Mouse (Mus musculus): ENCODE results near the gene Arhgap27. TPM values are rescaled to one million over a fixed set of nuclear protein-coding genes. Genes with fewer than 3 reads are reported as not detected.

Arhgap27 gene
- polyA plus RNA-seq, 1 experiment, result 2.0 TPM

DNA sequence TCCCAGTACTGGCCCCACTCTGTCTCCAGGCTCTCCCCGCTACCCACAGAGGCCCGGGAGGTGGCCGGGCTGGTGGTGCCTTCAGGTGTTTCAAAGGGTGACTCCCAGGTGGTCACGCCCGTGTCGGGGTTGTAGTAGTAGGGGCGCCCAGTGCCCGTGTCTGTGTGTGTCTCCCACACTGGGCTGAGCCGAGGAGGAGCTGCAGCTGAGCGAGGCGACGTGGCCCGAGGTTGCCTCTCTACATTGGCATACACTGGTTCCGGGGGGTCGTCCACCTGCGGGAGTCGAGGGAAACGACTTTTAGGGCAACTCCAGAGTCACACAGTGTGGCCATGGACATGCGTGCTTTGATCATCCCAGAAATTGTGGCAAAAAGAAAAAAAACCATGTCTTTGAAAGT lies 23.4 kb downstream of the Arhgap27 start:
- TF ChIP-seq POLR2A (IDR thresholded peaks at IDR 0.05; ENCODE audit: low read depth, low read length), result no peak
- no peak for TF ChIP-seq CTCF (IDR thresholded peaks at IDR 0.05; ENCODE audit: borderline replicate concordance, insufficient read depth, low read length)
- Histone ChIP-seq H3K4me1 (ENCODE audit: control insufficient read depth, insufficient read depth, low read length) (0 out of 2 replicates have a peak, but pooled peaks cover 3% of the 10 kb centered on the region), H3K27ac (ENCODE audit: insufficient read depth, low read length) (no peak overlapping the region), H3K4me3 (ENCODE audit: insufficient read depth, low read length) (no peak overlapping the region)

DNA sequence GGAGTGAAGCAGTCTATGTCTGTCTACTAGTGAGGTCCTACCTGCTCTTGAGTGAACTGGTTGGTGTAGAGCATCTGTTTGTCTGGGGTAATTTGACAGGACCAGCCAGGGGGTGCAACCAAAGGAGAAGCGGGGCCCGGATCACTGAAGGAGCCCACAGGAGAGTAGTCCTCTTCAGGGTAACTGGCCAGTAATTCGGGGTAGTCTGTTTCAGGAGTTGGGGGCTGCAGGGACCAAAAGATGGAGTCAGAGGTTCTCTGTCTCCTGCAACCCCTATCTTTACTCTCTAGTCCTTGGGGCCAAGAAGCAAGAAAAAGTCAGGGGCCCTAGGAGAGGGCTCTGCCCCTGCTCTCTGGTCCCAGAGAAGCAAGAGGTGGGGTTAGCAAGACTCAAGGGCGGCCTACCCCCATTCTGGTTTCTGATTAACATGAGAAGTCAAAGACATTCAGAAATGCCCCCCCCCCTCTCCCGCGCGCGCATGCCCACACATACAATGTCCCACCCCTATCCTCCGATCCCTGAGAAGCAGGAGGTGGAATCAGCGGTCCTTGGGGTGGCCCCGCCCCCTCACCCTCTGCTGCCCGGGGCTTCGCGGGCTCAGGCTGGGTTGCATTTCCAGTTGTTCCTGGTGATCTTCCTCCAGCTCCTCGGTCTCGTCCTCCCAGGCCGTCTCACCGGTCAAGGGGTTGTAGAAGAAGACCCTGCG lies 23.9 kb downstream of the Arhgap27 start:
- 0 out of 2 replicates have a peak, but pooled peaks cover 3% of the 10 kb centered on the region for H3K4me1 ChIP-seq (ENCODE audit: control insufficient read depth, insufficient read depth, low read length)
- no peak overlapping the region for H3K4me3 ChIP-seq (ENCODE audit: insufficient read depth, low read length)
- TF ChIP-seq CTCF (IDR thresholded peaks at IDR 0.05; ENCODE audit: borderline replicate concordance, insufficient read depth, low read length) (no peak), POLR2A (IDR thresholded peaks at IDR 0.05; ENCODE audit: low read depth, low read length) (no peak)
- H3K27ac ChIP-seq (ENCODE audit: insufficient read depth, low read length), result no peak overlapping the region

- H3K4me1 ChIP-seq (ENCODE audit: control insufficient read depth, insufficient read depth, low read length), result 0 out of 2 replicates have a peak, but pooled peaks cover 3% of the 10 kb centered on the region
- H3K4me3 ChIP-seq (ENCODE audit: insufficient read depth, low read length), result no peak overlapping the region
- TF ChIP-seq POLR2A (IDR thresholded peaks at IDR 0.05; ENCODE audit: low read depth, low read length), result no peak
- no peak for TF ChIP-seq CTCF (IDR thresholded peaks at IDR 0.05; ENCODE audit: borderline replicate concordance, insufficient read depth, low read length)
- no peak overlapping the region for H3K27ac ChIP-seq (ENCODE audit: insufficient read depth, low read length)
These were observed 24.8 kb downstream of the Arhgap27 start for GRCm38 (mm10) chr11:103338671-103339070.

GRCm38 (mm10) chr11:103338119-103338518 lies 25.4 kb downstream of the Arhgap27 start:
- no peak overlapping the region for H3K27ac ChIP-seq (ENCODE audit: insufficient read depth, low read length)
- TF ChIP-seq POLR2A (IDR thresholded peaks at IDR 0.05; ENCODE audit: low read depth, low read length) (no peak), CTCF (IDR thresholded peaks at IDR 0.05; ENCODE audit: borderline replicate concordance, insufficient read depth, low read length) (no peak)
- H3K4me3 ChIP-seq (ENCODE audit: insufficient read depth, low read length), result no peak overlapping the region
- 0 out of 2 replicates have a peak, but pooled peaks cover 3% of the 10 kb centered on the region for H3K4me1 ChIP-seq (ENCODE audit: control insufficient read depth, insufficient read depth, low read length)

GRCm38 (mm10) chr11:103337180-103337579 lies 26.3 kb downstream of the Arhgap27 start:
- 0 out of 2 replicates have a peak, but pooled peaks cover 3% of the 10 kb centered on the region for H3K4me1 ChIP-seq (ENCODE audit: control insufficient read depth, insufficient read depth, low read length)
- H3K4me3 ChIP-seq (ENCODE audit: insufficient read depth, low read length), result no peak overlapping the region
- TF ChIP-seq POLR2A (IDR thresholded peaks at IDR 0.05; ENCODE audit: low read depth, low read length) (no peak), CTCF (IDR thresholded peaks at IDR 0.05; ENCODE audit: borderline replicate concordance, insufficient read depth, low read length) (no peak)
- H3K27ac ChIP-seq (ENCODE audit: insufficient read depth, low read length), result no peak overlapping the region

DNA sequence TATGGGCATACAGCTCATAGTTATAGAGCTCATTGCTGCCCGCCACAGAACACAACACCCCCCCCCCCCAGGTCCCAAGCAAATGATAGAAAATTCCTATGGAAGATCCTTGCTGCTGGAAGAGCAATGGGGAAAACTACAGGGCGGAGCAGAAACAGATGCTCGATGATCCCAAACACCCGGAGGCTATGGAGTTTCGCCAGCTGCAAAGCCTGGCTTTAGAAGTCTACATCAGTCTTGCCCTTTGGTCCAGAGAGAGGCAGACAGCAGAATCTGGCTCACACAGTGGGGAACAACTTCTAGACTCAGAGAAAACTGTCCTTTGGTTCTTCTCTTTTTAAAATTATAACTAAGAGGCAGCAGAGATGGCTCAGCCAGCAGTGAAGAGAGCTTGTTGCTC lies 27.9 kb downstream of the Arhgap27 start:
- H3K4me3 ChIP-seq (ENCODE audit: insufficient read depth, low read length), result no peak overlapping the region
- 0 out of 2 replicates have a peak, but pooled peaks cover 3% of the 10 kb centered on the region for H3K4me1 ChIP-seq (ENCODE audit: control insufficient read depth, insufficient read depth, low read length)
- no peak overlapping the region for H3K27ac ChIP-seq (ENCODE audit: insufficient read depth, low read length)
- no peak for TF ChIP-seq POLR2A (IDR thresholded peaks at IDR 0.05; ENCODE audit: low read depth, low read length)
- TF ChIP-seq CTCF (IDR thresholded peaks at IDR 0.05; ENCODE audit: borderline replicate concordance, insufficient read depth, low read length), result no peak

DNA sequence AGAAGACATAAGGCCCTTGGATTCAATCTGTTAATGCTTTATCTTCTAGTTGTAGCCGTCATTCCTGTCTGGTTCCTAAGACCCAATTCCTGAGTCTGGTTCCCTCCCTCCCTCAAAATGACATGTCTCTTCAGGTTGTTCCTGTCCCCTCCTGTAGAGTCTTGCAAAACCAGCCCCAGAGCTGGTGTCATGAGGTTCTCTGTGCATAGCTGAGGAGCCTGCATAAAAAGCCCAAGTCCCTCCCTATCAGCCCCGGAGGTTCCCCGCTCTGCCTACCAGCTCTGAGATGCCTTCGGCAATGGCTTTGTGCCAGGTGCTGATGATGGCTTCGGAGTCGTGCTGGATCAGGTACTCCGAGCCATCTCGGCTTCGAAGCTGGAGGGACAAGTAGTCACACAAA lies 28.6 kb downstream of the Arhgap27 start:
- no peak overlapping the region for H3K4me3 ChIP-seq (ENCODE audit: insufficient read depth, low read length)
- H3K27ac ChIP-seq (ENCODE audit: insufficient read depth, low read length), result no peak overlapping the region
- H3K4me1 ChIP-seq (ENCODE audit: control insufficient read depth, insufficient read depth, low read length), result no peaks in the 10 kb centered on the region
- TF ChIP-seq POLR2A (IDR thresholded peaks at IDR 0.05; ENCODE audit: low read depth, low read length) (no peak), CTCF (IDR thresholded peaks at IDR 0.05; ENCODE audit: borderline replicate concordance, insufficient read depth, low read length) (no peak)

DNA sequence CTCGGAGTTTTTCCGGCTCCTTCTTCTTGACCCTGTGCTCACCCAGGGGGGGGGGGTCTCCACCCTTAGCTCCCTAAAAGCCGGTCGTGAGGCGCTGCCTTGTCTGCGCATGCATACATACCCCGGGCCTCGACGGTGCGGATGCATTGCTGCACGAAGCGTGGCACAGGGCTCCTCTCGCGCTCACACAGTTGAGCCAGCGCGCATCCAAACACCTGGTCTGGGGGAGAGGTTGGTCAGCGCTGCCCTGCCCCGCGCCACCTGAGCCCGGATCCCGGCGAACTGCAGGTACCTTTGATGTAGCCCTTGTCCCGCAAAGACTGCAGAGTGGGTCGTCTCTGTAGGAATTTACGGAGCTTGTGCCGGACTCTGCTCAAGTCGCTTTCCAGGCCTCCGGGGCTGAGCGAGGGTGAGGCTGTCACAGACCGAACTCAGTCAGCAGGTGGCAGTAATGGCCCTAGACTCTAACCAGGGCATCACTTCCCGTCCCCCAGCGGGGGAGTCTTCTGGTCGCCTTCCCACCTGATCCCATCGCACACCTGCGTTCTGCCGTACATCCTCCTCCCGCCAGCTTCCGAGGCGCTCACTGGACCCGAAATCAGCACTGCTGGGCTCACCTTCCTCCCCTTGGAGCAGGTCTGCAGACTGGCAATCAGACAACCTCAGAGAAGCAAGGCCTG lies 29.6 kb downstream of the Arhgap27 start:
- Histone ChIP-seq H3K4me3 (ENCODE audit: insufficient read depth, low read length) (no peak overlapping the region), H3K4me1 (ENCODE audit: control insufficient read depth, insufficient read depth, low read length) (no peaks in the 10 kb centered on the region), H3K27ac (ENCODE audit: insufficient read depth, low read length) (no peak overlapping the region)
- peak; percentile 52; the same call in 1 of the 2 replicates for TF ChIP-seq CTCF (IDR thresholded peaks at IDR 0.05; ENCODE audit: borderline replicate concordance, insufficient read depth, low read length)
- TF ChIP-seq POLR2A (IDR thresholded peaks at IDR 0.05; ENCODE audit: low read depth, low read length), result no peak

DNA sequence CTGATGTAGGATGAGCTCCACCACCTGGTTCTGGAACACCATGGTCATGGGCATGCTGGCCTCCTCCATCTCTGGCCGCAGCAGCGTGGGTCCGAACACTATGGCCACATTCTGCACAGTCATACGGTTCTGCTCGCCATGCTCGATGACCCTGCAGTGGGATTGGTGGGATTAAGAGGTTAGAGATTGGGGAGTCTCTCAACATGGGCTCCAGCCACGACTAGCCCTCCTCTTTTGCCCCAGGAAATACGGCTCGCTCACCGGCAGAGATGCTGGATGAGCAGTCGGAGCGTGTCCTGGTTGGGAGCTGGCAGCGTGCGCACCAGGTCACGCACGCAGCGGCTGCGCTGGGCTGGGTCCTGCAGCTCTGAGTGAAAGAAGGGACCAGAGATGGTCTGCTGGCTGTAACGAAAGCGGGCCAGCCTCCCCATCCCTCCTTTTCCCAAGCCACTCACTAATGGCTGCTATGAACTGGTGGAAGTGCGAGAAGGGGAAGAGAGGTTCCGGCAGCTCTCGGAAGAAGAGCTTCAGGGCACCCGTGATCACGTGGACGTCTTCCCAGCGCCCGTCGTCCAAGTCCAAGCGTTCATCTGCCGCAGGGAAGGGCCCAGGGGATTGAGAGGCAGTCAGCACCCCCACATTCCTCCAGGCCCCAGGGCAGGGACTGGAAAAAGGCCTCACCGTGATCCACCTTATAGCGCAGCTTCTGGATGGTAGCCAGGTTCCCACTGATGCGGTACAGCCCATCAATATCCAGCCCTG lies 30.4 kb downstream of the Arhgap27 start:
- Histone ChIP-seq H3K4me3 (ENCODE audit: insufficient read depth, low read length) (no peak overlapping the region), H3K27ac (ENCODE audit: insufficient read depth, low read length) (no peak overlapping the region), H3K4me1 (ENCODE audit: control insufficient read depth, insufficient read depth, low read length) (no peaks in the 10 kb centered on the region)
- no peak for TF ChIP-seq CTCF (IDR thresholded peaks at IDR 0.05; ENCODE audit: borderline replicate concordance, insufficient read depth, low read length)
- no peak for TF ChIP-seq POLR2A (IDR thresholded peaks at IDR 0.05; ENCODE audit: low read depth, low read length)

Measured in embryonic fibroblast, embryonic 13.5 days (primary cell).